Mouse (Mus musculus): ENCODE data around the gene Plekha6. TPM values are rescaled to one million over a fixed set of nuclear protein-coding genes. Genes with fewer than 3 reads are reported as not detected.

Plekha6 gene
- polyA plus RNA-seq, 1 experiment from 2014 or later = 23.4 TPM

GRCm38 (mm10) chr1:133130638-133131560 is 33.1 kb upstream of the Plekha6 start, which contains the start of gene Ppp1r15b:
TSS of gene Ppp1r15b (plus strand) at chr1:133131143.
- Histone ChIP-seq H3K4me2 (peak within 1 kb of the TSS; percentile 95), H3K4me1 (peaks cover 42% of the 10 kb centered on the region)

DNA sequence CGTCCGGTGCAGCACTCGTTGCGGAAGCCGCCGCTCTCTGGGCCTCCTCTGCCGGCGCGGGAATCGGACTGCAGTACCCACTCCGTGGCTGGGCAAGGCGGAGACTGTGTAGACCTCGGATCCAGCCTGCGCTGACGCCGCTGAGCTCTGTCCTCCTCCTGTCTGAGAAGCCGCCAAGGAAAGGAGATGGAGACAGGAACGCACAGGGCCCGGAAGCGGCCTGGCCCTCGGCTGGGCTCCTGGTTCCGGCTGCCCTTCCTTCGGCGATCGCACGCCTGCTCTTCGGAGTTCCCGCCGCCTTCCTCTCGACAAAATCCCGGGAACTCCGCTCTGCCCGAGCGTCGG is 32.5 kb upstream of the Plekha6 start:
- H3K4me1 ChIP-seq = peaks cover 48% of the 10 kb centered on the region
- under 1% methylated on average over 35 of the region's 35 CpGs for WGBS
- ATAC-seq (replicated peaks) = no peak
- H3K27me3 ChIP-seq (replicated peaks) = no peaks in the 10 kb centered on the region
- peak overlapping the region; percentile 95 for H3K4me2 ChIP-seq
- no peaks in the 10 kb centered on the region for H3K36me3 ChIP-seq (replicated peaks)
- H3K9me3 ChIP-seq = no peaks in the 10 kb centered on the region
- H3K4me3 ChIP-seq = peak overlapping the region; percentile 79
- H3K9ac ChIP-seq = peak overlapping the region; percentile 89
- peak overlapping the region; percentile 96 for H3K27ac ChIP-seq

More at GRCm38 (mm10) chr1:133130638-133131560, 33.1 kb upstream of the Plekha6 start, which contains the start of gene Ppp1r15b:
- peak within 1 kb of the TSS; percentile 89 for H3K9ac ChIP-seq
- H3K4me3 ChIP-seq = peak within 1 kb of the TSS; percentile 79
- H3K36me3 ChIP-seq (replicated peaks) = no peaks in the 10 kb centered on the region
- H3K9me3 ChIP-seq = no peaks in the 10 kb centered on the region
- peak within 1 kb of the TSS; percentile 96 for H3K27ac ChIP-seq
- 1% methylated on average over 69 of the region's 72 CpGs for WGBS
- ATAC-seq (replicated peaks) = peak; percentile 99
- no peaks in the 10 kb centered on the region for H3K27me3 ChIP-seq (replicated peaks)

DNA sequence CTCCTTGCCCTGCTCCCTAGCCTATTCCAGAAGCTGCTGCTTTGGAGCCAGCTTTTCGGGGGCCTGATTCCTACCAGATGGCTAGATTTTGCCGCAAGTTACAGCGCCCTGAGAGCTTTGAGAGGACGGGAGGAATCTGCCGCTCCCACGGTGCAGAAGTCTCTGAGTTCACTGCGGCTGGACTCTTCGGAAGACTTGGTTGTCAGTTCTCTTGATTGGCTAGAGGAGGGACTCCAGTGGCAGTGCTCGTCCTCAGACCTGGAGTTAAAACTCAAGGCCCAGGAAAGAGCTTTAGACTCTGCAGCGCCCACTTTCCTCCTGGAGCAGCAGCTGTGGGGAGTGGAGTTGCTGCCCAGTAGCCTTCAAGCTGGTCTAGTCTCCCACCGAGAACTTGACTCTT is 32.1 kb upstream of the Plekha6 start:
- H3K36me3 ChIP-seq (replicated peaks) = peaks cover 4% of the 10 kb centered on the region; the same call in 1 of the 2 replicates
- peak overlapping the region; percentile 79 for H3K4me3 ChIP-seq
- H3K27ac ChIP-seq = peak overlapping the region; percentile 96
- peak overlapping the region; percentile 89 for H3K9ac ChIP-seq
- no peaks in the 10 kb centered on the region for H3K27me3 ChIP-seq (replicated peaks)
- ATAC-seq (replicated peaks) = no peak
- H3K9me3 ChIP-seq = no peaks in the 10 kb centered on the region
- WGBS = 0% methylated on average over 11 of the region's 11 CpGs
- peak overlapping the region; percentile 95 for H3K4me2 ChIP-seq
- peaks cover 52% of the 10 kb centered on the region for H3K4me1 ChIP-seq

DNA sequence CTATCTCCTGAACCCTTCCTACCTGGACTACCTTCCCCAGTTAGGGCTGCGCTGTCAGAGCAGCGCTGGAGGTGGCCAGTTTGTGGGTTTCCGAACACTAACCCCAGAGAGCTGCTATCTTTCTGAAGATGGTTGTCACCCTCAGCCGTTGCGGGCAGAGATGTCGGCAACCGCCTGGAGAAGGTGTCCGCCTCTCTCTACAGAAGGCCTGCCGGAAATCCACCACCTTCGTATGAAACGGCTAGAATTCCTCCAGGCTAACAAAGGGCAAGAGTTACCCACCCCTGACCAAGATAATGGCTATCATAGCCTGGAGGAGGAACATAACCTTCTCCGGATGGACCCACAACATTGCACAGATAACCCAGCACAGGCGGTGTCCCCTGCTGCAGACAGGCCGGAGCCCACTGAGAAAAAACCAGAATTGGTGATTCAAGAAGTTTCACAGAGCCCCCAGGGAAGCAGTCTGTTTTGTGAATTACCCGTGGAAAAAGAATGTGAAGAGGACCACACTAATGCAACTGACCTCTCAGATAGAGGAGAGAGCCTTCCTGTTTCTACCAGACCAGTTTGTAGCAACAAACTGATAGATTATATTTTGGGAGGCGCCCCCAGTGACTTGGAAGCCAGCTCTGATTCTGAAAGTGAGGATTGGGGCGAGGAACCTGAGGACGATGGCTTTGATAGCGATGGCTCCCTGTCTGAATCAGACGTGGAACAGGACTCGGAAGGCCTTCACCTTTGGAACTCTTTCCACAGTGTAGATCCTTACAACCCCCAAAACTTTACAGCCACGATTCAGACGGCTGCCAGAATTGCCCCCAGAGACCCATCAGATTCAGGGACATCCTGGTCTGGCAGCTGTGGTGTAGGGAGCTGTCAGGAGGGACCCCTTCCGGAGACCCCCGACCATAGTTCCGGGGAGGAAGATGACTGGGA is 31.4 kb upstream of the Plekha6 start:
- WGBS = 11% methylated on average over 26 of the region's 26 CpGs
- Histone ChIP-seq H3K4me3 (peak overlapping the region; percentile 79), H3K27me3 (replicated peaks) (no peaks in the 10 kb centered on the region), H3K9me3 (no peaks in the 10 kb centered on the region), H3K4me2 (peak overlapping the region; percentile 95), H3K36me3 (replicated peaks) (peaks cover 11% of the 10 kb centered on the region; the same call in 1 of the 2 replicates), H3K27ac (peak overlapping the region; percentile 96; the same call in 1 of the 2 replicates), H3K9ac (peak overlapping the region; percentile 89), H3K4me1 (peaks cover 52% of the 10 kb centered on the region)
- ATAC-seq (replicated peaks) = no peak

- no peak for ATAC-seq (replicated peaks)
- WGBS = 14% methylated on average over 2 of the region's 2 CpGs
- Histone ChIP-seq H3K4me3 (peak overlapping the region; percentile 79), H3K27ac (no peak overlapping the region), H3K4me2 (peak overlapping the region; percentile 95), H3K27me3 (replicated peaks) (no peaks in the 10 kb centered on the region), H3K9me3 (no peaks in the 10 kb centered on the region), H3K4me1 (peaks cover 52% of the 10 kb centered on the region), H3K36me3 (replicated peaks) (peaks cover 15% of the 10 kb centered on the region; the same call in 1 of the 2 replicates), H3K9ac (peak overlapping the region; percentile 89)
Observed at GRCm38 (mm10) chr1:133133425-133133824, 30.6 kb upstream of the Plekha6 start.

DNA sequence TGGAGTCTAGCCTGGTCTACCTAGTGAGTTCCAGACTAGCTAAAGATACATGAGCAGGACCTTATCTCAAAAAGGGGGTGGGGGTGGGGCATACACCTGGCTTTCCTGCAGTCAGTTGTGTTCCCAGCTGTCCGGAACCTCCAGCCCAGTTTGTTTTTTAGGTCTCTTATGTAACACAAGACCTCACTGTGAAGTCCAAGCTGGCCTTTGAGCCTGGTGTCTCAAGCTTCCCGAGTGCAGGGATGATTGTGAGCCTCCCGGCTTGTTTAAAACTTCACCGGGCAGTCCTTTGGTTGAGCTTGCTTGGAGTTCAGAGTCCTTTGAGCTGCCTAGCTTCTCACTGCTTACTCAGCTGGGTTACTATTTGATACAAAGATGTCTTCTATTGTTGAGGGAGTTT is 29.9 kb upstream of the Plekha6 start:
- H3K4me1 ChIP-seq = peaks cover 52% of the 10 kb centered on the region
- H3K27me3 ChIP-seq (replicated peaks) = no peaks in the 10 kb centered on the region
- peaks cover 22% of the 10 kb centered on the region; the same call in 1 of the 2 replicates for H3K36me3 ChIP-seq (replicated peaks)
- WGBS = 14% methylated on average over 4 of the region's 4 CpGs
- peak overlapping the region; percentile 79 for H3K4me3 ChIP-seq
- ATAC-seq (replicated peaks) = no peak
- no peaks in the 10 kb centered on the region for H3K9me3 ChIP-seq
- peak overlapping the region; percentile 89 for H3K9ac ChIP-seq
- H3K4me2 ChIP-seq = peak overlapping the region; percentile 95
- H3K27ac ChIP-seq = no peak overlapping the region

- no peak overlapping the region for H3K27ac ChIP-seq
- WGBS = 35% methylated on average over 4 of the region's 4 CpGs
- peak overlapping the region; percentile 79 for H3K4me3 ChIP-seq
- H3K27me3 ChIP-seq (replicated peaks) = no peaks in the 10 kb centered on the region
- H3K4me1 ChIP-seq = peaks cover 52% of the 10 kb centered on the region
- H3K36me3 ChIP-seq (replicated peaks) = peaks cover 27% of the 10 kb centered on the region; the same call in 1 of the 2 replicates
- H3K9ac ChIP-seq = no peak overlapping the region
- H3K9me3 ChIP-seq = no peaks in the 10 kb centered on the region
- no peak for ATAC-seq (replicated peaks)
- peak overlapping the region; percentile 95 for H3K4me2 ChIP-seq
Observed at GRCm38 (mm10) chr1:133134881-133135280, 29.1 kb upstream of the Plekha6 start.

- peaks cover 32% of the 10 kb centered on the region; the same call in 1 of the 2 replicates for H3K36me3 ChIP-seq (replicated peaks)
- H3K27me3 ChIP-seq (replicated peaks) = no peaks in the 10 kb centered on the region
- H3K4me1 ChIP-seq = peaks cover 48% of the 10 kb centered on the region
- no peak for ATAC-seq (replicated peaks)
- H3K9me3 ChIP-seq = no peaks in the 10 kb centered on the region
- 61% methylated on average over 5 of the region's 5 CpGs for WGBS
- no peak overlapping the region for H3K9ac ChIP-seq
- peak overlapping the region; percentile 95; the same call in 1 of the 2 replicates for H3K4me2 ChIP-seq
- no peak overlapping the region for H3K27ac ChIP-seq
- H3K4me3 ChIP-seq = no peak overlapping the region; the same call in none of the 2 replicates
Observed at GRCm38 (mm10) chr1:133135808-133136207, 28.2 kb upstream of the Plekha6 start.

DNA sequence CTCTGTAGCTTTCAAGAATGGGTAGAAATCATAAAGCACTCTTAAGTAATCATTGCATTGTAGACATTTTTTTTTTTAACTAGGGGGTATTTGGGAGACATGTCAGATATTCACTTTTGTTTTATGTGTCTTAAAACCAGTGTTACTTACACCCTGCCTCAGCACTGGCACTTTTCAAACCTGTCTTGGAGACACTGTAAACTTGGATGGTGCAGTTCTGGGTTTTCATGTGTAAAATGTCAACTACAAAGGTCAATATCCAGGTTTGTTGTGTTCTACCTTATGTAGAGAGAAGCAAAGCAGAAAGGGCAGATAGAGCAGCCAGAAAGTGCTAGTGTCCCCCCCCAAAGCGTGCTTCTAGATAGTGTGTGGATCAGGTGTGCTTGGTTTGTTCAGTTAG is 25.6 kb upstream of the Plekha6 start:
- no peak for ATAC-seq (replicated peaks)
- Histone ChIP-seq H3K27me3 (replicated peaks) (no peaks in the 10 kb centered on the region), H3K9ac (no peak overlapping the region), H3K27ac (no peak overlapping the region), H3K4me3 (no peak overlapping the region), H3K4me1 (peaks cover 34% of the 10 kb centered on the region), H3K36me3 (replicated peaks) (peaks cover 32% of the 10 kb centered on the region; the same call in 1 of the 2 replicates), H3K4me2 (no peak overlapping the region), H3K9me3 (no peaks in the 10 kb centered on the region)
- 100% methylated on average over 1 of the region's 1 CpGs for WGBS

GRCm38 (mm10) chr1:133146014-133147009 is 17.7 kb upstream of the Plekha6 start:
- no peak overlapping the region for H3K4me2 ChIP-seq
- 64% methylated on average over 22 of the region's 22 CpGs for WGBS
- H3K9ac ChIP-seq = no peak overlapping the region
- H3K9me3 ChIP-seq = no peaks in the 10 kb centered on the region
- H3K4me1 ChIP-seq = no peaks in the 10 kb centered on the region
- no peak overlapping the region for H3K4me3 ChIP-seq
- no peaks in the 10 kb centered on the region for H3K27me3 ChIP-seq (replicated peaks)
- H3K27ac ChIP-seq = no peak overlapping the region
- H3K36me3 ChIP-seq (replicated peaks) = no peaks in the 10 kb centered on the region
- 0 out of 2 replicates have a peak, but pooled peaks have one; percentile 48 for ATAC-seq (replicated peaks)

GRCm38 (mm10) chr1:133147324-133147723 is 16.7 kb upstream of the Plekha6 start:
- no peak overlapping the region for H3K27ac ChIP-seq
- H3K9me3 ChIP-seq = no peaks in the 10 kb centered on the region
- no peak overlapping the region for H3K4me2 ChIP-seq
- H3K36me3 ChIP-seq (replicated peaks) = no peaks in the 10 kb centered on the region
- H3K9ac ChIP-seq = no peak overlapping the region
- H3K27me3 ChIP-seq (replicated peaks) = no peaks in the 10 kb centered on the region
- WGBS = 83% methylated on average over 5 of the region's 5 CpGs
- no peaks in the 10 kb centered on the region for H3K4me1 ChIP-seq
- H3K4me3 ChIP-seq = no peak overlapping the region
- ATAC-seq (replicated peaks) = no peak
